Mouse (Mus musculus) brain, embryonic 14.5 days (tissue): ENCODE measurements around the gene Chtop.

Experiments
- CTCF ChIP-seq: fragments of 200-500 bp; IDR thresholded peaks from 2 replicates; pipeline ENCODE4 v1.5.1; 2012; ENCODE audit warnings: inconsistent platforms, mild to moderate bottlenecking, moderate library complexity, borderline replicate concordance; ENCODE audit not compliant: insufficient read depth, insufficient read length; ENCODE audit errors: extremely low read depth
- POLR2A ChIP-seq: fragments of 200-500 bp; IDR thresholded peaks from 2 replicates; pipeline ENCODE4 v1.6.1; 2012; ENCODE audit warnings: mild to moderate bottlenecking, inconsistent platforms, borderline replicate concordance; ENCODE audit not compliant: poor library complexity, insufficient read depth, insufficient read length, severe bottlenecking; ENCODE audit errors: extremely low read depth

- TF ChIP-seq POLR2A (no peak), CTCF (no peak)
Observed at GRCm38 (mm10) chr3:90531713-90532112, 22.4 kb upstream of the Chtop start.
